Mouse (Mus musculus) stomach, postnatal 0 days (tissue): Measurements from ENCODE around the gene Dido1.

Experiments
- CTCF ChIP-seq: IDR thresholded peaks from 2 replicates; pipeline ENCODE4 v1.5.1; 2016; ENCODE audit warnings: antibody characterized with exemption, low read depth, mild to moderate bottlenecking, moderate library complexity
- EP300 ChIP-seq: optimal IDR thresholded peaks from 2 replicates; pipeline ENCODE3; 2016; ENCODE audit warnings: antibody characterized with exemption

GRCm38 (mm10) chr2:180704591-180704990 is 5.2 kb downstream of the Dido1 start:
- no peak for TF ChIP-seq CTCF
- TF ChIP-seq EP300: no peak
